Mouse (Mus musculus): ENCODE results near the gene Hamp.
"Not testable (repeated sequence)": the region's sequence is repeated elsewhere in the genome, so short reads cannot be mapped to it uniquely, and the experiment has no call there.

The Hamp gene

DNA sequence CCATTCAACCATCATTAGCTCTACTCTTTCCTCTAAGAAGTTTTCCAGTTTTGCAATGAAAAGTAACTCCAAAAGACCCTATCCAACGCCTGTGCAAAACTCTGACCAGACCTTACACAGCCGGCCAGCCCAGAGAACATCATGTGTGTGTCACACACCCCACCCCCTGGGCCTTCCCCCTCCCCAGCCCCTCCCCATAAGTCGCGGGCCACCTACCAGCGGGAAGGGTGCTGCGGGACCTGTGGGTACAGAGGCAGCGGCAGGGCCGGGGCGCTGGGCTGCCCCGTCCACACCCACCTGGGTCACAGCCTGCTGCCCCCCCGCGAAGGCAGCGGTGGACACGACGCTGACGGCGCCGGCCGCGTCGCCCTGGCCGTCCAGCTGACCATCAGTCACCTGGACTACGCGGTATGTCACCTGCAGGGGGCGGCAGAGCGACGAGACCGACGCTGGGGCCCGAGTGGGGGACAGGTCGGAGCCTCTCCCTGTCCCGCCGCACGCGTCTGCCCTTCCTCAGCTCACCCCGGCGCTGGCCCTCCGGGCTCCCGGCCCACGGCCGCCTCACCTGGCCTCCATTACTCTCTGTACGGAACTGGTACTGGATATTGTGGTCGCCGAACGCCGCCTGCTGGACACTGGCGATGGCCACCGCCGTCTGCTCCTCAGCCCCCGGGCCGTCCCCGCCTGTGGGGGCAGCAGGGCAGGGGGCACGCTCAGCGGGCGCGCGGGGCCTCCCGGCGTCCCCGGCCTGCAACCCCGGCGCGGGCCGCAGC is 11.9 kb upstream of the Hamp start:
- peak; percentile 94 for DNase-seq

GRCm38 (mm10) chr7:30954971-30955520 is 11.2 kb upstream of the Hamp start:
- no peak for DNase-seq

- no peak for DNase-seq
Observed at GRCm38 (mm10) chr7:30954036-30954435, 10.2 kb upstream of the Hamp start.

- no peak for DNase-seq
Observed at GRCm38 (mm10) chr7:30953459-30953858, 9.6 kb upstream of the Hamp start.

DNA sequence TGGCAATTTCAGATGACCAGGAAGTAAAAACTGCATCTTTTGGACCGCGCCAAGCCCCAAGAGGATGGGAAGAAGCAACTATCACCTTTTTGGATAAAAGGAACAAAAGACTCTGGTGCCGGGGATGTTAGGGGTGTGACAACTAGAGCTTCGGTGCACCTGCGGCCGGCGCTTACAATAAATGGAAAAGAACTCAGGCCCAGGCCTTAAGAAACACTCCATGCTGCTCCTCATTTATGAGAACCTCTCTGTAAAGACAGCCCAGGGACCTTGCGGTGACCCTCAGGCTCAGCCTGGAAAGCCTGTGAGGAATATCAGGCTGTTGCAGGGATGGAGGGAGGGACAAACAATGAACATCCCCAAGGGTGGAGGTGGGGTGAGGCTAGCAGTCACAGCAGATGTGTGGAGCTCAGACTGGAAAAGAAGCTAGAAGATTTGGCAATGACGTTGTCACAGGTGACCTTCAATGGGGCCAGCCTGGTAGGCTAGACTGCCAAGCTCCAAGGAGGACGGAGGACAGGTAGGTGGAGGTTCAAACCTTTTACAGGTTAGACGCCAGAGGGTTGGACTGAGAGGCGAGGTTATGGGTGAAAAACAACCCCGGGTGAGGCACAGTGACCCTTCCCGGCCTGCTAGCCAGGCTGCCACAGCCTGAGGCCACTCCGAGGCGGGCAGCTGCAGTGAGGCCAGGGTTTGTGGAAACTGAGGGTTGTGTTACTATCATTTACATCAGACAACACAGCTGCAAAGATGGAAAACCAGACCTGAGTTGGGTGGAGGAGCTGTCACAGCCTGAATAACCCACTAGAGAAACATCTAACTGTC is 8.8 kb upstream of the Hamp start:
- DNase-seq: no peak

- not testable (repeated sequence) for DNase-seq
Observed at GRCm38 (mm10) chr7:30949902-30950301, 6.1 kb upstream of the Hamp start.

- DNase-seq: no peak
Observed at GRCm38 (mm10) chr7:30945876-30946275, 2.0 kb upstream of the Hamp start.

DNA sequence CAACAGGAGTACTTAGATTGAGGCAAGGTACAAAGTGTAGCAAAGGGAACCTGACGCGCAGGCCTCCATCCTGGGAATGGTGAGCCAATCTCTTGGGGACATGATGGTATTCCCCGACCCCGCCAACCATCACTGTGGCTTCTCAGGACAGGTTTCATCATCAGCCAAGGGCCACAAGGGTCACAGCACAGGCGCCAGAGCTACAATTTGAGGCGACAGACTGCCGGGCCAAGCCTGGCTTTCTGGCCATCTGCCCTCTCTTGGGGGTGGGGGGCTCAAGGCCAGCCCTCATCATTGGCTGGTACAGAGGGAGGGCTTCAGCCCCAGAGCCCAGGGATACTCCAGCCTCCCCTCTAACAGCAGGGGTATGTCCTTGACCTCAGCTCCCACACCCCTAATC is 1.6 kb upstream of the Hamp start:
- DNase-seq: not testable (repeated sequence)

DNA sequence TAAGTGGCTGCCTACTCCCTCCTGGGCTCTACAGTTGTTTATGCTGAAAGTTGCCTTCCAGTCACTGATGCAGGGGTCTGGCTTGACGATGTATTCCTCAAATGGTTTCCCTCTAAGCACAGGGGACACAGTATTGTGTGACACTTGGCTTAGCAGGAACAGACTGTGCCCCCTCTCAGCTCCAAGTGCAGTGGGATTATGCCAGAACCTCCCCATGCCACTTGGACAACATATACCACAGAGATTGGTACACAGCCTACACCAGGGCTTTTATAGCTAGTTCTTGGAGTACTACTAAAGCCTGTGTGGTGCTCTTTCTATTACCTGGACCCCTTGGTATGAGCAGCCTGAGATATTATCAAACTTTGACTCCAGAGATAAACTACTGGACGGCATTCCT is 874 bp upstream of the Hamp start:
- DNase-seq: not testable (repeated sequence)

GRCm38 (mm10) chr7:30942365-30942764 is 1.5 kb downstream of the Hamp start:
- DNase-seq: not testable (repeated sequence)

- not testable (repeated sequence) for DNase-seq
Observed at GRCm38 (mm10) chr7:30940070-30940469, 3.8 kb downstream of the Hamp start.

- DNase-seq: not testable (repeated sequence)
Observed at GRCm38 (mm10) chr7:30935422-30936099, 8.3 kb downstream of the Hamp start.

GRCm38 (mm10) chr7:30924581-30924980 is 19.3 kb downstream of the Hamp start, which contains the start of gene Hamp2:
Gene Hamp2 (minus strand): TSS chr7:30924681.
- not testable (repeated sequence) for DNase-seq

GRCm38 (mm10) chr7:30924071-30924470 is 19.8 kb downstream of the Hamp start:
- DNase-seq: no peak

GRCm38 (mm10) chr7:30922490-30922889 is 21.3 kb downstream of the Hamp start:
- not testable (repeated sequence) for DNase-seq

DNA sequence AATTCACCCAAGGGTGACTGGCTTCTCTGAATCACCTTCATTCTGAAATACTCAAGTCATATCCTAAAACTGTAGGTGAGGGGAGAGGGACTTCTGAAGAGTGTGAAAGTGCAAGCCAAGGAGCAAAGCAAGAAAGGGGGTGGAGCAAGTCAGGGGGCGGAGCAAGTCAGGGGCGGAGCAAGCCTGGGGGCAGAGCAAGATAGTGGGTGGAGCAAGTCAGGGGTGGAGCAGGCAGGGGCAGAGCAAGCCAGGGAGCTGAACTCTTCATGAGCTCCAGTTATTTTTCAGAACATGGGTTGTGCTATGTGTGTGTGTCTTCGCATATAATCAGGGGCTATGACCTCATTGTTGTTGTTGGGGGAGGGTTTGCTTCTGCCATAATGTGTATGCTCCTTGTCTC is 23.6 kb downstream of the Hamp start:
- DNase-seq: no peak

DNA sequence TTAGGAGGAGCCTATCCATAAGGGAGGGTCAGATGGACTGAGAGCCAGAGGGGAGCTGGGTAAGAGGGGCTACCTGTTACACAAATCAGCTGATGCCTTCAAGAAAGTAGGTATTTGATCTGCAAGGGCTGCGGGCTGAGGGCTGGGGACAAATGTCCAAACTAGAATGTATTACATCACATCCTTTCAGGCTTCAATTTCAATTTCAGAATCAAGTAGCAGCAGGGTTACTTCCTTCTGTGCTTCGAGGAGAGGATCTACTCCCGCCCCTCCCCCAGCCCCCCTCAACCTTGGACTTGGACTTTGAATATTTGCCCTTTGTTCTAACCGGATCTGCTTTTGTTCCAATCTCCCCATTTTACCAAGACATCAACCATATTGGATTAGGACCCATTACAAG is 26.6 kb downstream of the Hamp start:
- DNase-seq: no peak

DNA sequence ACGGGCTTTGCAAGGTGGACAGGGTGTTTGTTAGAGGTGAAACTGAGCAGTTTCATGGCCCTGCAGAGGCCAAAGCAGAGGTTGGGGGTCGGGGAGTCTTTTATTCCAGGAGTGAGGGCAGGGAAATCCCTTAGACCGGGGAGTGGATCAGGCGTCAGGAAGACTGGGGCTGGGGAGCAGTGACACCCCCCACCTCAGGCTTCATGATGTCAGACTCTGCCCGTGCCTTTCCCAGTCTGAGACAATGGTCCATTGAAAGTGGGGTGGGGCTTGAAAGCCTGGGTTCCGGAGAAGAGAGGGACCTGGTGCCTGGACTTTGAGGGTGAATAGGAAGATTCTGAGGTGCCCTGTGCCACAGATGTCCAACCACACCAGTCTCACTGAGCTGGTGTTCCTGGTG is 27.1 kb downstream of the Hamp start:
- DNase-seq: peak; percentile 11

DNA sequence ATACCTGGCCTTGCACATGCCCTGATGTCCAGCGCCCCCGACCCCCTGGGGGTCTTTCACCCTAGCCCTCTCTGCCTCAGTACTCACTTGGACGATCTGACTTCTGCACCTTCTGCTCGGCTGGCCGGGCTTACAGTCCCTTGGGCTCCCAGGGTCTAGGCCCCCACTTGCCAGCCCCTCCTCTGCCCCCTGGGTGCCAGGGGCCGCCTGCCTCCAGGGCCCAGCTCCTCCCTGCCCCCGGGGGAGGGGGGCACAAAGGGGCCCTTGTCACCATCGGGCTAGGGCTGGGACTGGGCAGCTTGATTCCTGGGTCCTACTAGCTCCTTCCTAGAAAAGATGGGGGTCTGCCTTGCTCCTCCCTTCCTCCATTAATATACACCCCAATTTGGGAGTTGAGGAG is 29.1 kb downstream of the Hamp start, which contains the start of gene Mag:
Gene Mag (minus strand): TSS at position 142 of the 400 bp plus-strand sequence.
- peak; percentile 11 for DNase-seq

- no peak for DNase-seq
Observed at GRCm38 (mm10) chr7:30909773-30910172, 34.1 kb downstream of the Hamp start.

- no peak for DNase-seq
Observed at GRCm38 (mm10) chr7:30908992-30909431, 34.8 kb downstream of the Hamp start.

DNA sequence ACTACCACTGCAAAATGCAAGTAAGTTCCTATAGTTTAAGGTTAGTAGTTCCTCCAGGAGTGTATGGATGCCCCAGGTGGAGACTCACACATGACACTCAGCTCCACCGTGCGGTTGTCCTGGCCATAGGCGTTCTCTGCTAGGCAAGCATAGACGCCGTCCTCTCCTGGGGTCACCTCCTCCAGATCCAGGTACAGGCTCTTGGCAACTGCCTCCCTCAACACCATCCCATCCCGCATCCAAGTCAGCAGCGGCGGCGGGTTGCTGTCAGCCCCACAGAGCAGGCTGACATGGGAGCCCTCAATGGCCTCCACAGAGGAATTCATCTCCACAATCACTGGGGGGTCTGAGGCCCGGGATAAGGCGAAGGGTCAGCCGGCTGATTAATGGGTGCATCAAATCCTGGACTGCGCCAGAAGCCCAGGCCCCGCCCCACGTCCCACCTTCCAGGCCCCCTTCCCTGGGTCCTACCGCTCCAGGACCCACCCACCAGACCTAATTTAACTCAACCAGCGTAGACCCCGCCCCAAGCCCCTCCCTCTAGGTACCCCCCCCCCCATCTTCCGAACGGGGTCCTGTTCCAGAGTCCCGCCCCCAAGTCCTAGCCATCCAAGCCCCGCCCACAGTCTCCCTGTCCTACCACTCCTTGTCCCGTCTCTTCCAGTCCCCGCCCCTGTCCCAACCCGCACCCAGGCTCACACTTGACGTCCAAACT is 35.4 kb downstream of the Hamp start:
- no peak for DNase-seq

All from cerebellum, adult 9-10 months (tissue).